Mouse (Mus musculus) stomach, postnatal 0 days (tissue): ENCODE data around the gene Wnt7b.

Experiments
- CTCF ChIP-seq: IDR thresholded peaks from 2 replicates; pipeline ENCODE4 v1.5.1; 2016; ENCODE audit warnings: antibody characterized with exemption, low read depth, mild to moderate bottlenecking, moderate library complexity
- EP300 ChIP-seq: optimal IDR thresholded peaks from 2 replicates; pipeline ENCODE3; 2016; ENCODE audit warnings: antibody characterized with exemption

DNA sequence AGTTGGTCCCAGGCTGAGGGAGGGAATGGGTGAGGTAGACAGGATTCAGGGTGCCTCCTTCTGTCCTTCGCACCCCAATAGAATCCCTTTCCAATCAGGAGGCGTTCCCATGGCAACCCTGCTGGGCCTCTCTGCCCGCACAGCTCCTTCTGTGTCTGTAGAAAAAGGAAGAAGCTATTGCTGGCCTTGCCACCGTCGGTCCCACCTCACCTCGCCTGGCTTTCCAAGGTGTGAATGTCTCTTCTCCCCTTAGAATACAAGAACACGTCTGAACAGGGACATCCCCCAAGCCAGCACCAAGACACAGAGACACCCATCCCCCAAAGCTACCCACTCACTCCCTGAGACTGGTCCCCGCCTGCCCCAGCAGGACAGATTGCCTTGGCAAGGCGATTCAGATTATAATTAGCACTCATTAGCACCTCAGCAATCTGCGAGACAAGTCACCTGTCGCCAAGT lies 88.1 kb downstream of the Wnt7b start:
- no peak for TF ChIP-seq CTCF
- no peak for TF ChIP-seq EP300
